33 mouse cellular contexts compared by ENCODE assay signal in the genomic region with DNA sequence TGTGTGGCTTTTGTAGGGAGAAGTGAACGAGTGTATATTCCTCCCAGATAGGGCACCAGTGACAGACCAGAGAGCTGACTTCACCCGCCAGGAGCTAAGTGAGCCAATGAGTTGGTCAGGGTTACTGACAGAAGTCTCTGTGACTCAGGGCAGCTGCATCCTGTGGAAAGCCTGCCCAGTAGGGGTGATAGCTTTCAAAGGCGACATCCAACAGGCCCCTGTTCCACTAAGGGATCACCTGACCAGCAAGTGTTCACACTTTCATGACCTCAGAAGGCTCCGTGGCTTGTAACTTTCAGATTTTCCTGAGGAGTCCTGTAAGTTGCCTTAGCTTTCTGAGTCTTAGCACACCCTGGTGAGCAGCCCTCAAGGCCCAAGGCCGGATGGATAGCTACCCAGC. TPM values are rescaled to one million over a fixed set of nuclear protein-coding genes. Genes with fewer than 3 reads are reported as not detected.
"Had no signal": no experiment of that assay in that cellular context is flagged by ENCODE, and none has a peak within 500 bp of the region (broad histone marks: within the 10 kb centered on the region; RNA-seq: fewer than 3 reads in every experiment).

No protein-coding gene starts in this region.

- H3K4me2 ChIP-seq: embryonic facial prominence, embryonic 12.5 days; embryonic facial prominence, embryonic 13.5 days; embryonic facial prominence, embryonic 15.5 days; forebrain, embryonic 12.5 days; forebrain, embryonic 13.5 days had no signal

- H3K27ac ChIP-seq: embryonic facial prominence, embryonic 10.5 days; embryonic facial prominence, embryonic 12.5 days; embryonic facial prominence, embryonic 13.5 days; embryonic facial prominence, embryonic 15.5 days; forebrain, embryonic 10.5 days; forebrain, embryonic 12.5 days; forebrain, embryonic 13.5 days; gastrocnemius, adult 2 months; heart, adult 2 months had no signal

- DNase-seq: cerebellum, adult 9-10 months; cerebellum, adult 9-11 months; cerebellum, postnatal 10 days; cerebellum, postnatal 14 days; cerebellum, postnatal 25 days; cerebellum, postnatal 36 days; embryo, embryonic 11 days; forebrain, postnatal 0 days; gastrocnemius, adult 2 months; gastrocnemius, postnatal 10 days; gastrocnemius, postnatal 14 days; gastrocnemius, postnatal 25 days; gastrocnemius, postnatal 36 days; heart, adult 11 months; heart, adult 18-20 months; heart, adult 2 months had no signal

- H3K9ac ChIP-seq: embryonic facial prominence, embryonic 12.5 days; embryonic facial prominence, embryonic 13.5 days; embryonic facial prominence, embryonic 15.5 days; forebrain, embryonic 12.5 days; forebrain, embryonic 13.5 days; forebrain, postnatal 0 days had no signal

- H3K36me3 ChIP-seq: embryonic facial prominence, embryonic 10.5 days; embryonic facial prominence, embryonic 12.5 days; embryonic facial prominence, embryonic 13.5 days; embryonic facial prominence, embryonic 15.5 days; forebrain, embryonic 10.5 days; forebrain, embryonic 12.5 days had no signal

- H3K4me1 ChIP-seq: embryonic facial prominence, embryonic 10.5 days; embryonic facial prominence, embryonic 12.5 days; embryonic facial prominence, embryonic 13.5 days; embryonic facial prominence, embryonic 15.5 days; forebrain, embryonic 12.5 days; forebrain, embryonic 13.5 days had no signal

- H3K4me3 ChIP-seq: embryonic facial prominence, embryonic 10.5 days; embryonic facial prominence, embryonic 12.5 days; embryonic facial prominence, embryonic 13.5 days; embryonic facial prominence, embryonic 15.5 days; erythroblast, embryonic 14.5 days; forebrain, embryonic 10.5 days; forebrain, embryonic 12.5 days; forebrain, embryonic 13.5 days; gastrocnemius, adult 2 months; heart, adult 2 months had no signal

- H3K9me3 ChIP-seq: embryonic facial prominence, embryonic 10.5 days; embryonic facial prominence, embryonic 12.5 days; embryonic facial prominence, embryonic 13.5 days; embryonic facial prominence, embryonic 15.5 days; forebrain, embryonic 12.5 days; forebrain, embryonic 13.5 days had no signal

- H3K27me3 ChIP-seq: embryonic facial prominence, embryonic 12.5 days; embryonic facial prominence, embryonic 13.5 days; embryonic facial prominence, embryonic 15.5 days; forebrain, embryonic 12.5 days; forebrain, embryonic 13.5 days had no signal

- ATAC-seq: forebrain, embryonic 13.5 days; forebrain, embryonic 14.5 days; forebrain, embryonic 16.5 days; forebrain, postnatal 0 days had no signal

RNA-seq across cellular contexts. Expression of a gene that starts 23.4 kb away (rescaled TPM):
- total RNA-seq: gastrocnemius, adult 18-20 months had no signal
- polyA plus RNA-seq: cortical plate, adult 2 months; erythroblast, embryonic 14.5 days; forebrain, embryonic 16.5 days; frontal cortex, adult 2 months had no signal

RNA-seq across cellular contexts. Expression of a gene that starts 47.7 kb away (rescaled TPM):
- total RNA-seq: common myeloid progenitor, adult 5-6 weeks; granulocyte monocyte progenitor cell, adult 5-6 weeks had no signal

RNA-seq across cellular contexts. Expression of a gene that starts 55.8 kb away (rescaled TPM):
- total RNA-seq: gastrocnemius, adult 18-20 months; gastrocnemius, adult 2 months; gastrocnemius, adult 8-10 months; gastrocnemius, postnatal 10 days; gastrocnemius, postnatal 14 days; gastrocnemius, postnatal 25 days; gastrocnemius, postnatal 36 days; granulocyte monocyte progenitor cell, adult 5-6 weeks; heart, adult 2 months; heart, adult 8-10 months had no signal
- polyA plus RNA-seq: cortical plate, adult 2 months; erythroblast, embryonic 14.5 days; frontal cortex, adult 2 months; heart, adult 2 months had no signal
